Mouse (Mus musculus): ENCODE data around the gene Med4. TPM values are rescaled to one million over a fixed set of nuclear protein-coding genes. Genes with fewer than 3 reads are reported as not detected.

Gene Med4
- 87.6 and 93.7 TPM in 2 replicates for polyA plus RNA-seq (2016; fragmentation: Nextera tagmentation; extraction: Ambion mirVana)

- H3K27ac ChIP-seq (replicated peaks): no peak within 1 kb of the TSS
- under 1% methylated on average over 41 of the region's 41 CpGs for WGBS
- H3K36me3 ChIP-seq: peaks cover 20% of the 10 kb centered on the region
- H3K27me3 ChIP-seq: no peaks in the 10 kb centered on the region; the same call in 1 of the 2 replicates
- H3K4me3 ChIP-seq: peak within 1 kb of the TSS; percentile 92
- peak within 1 kb of the TSS; percentile 91 for H3K9ac ChIP-seq (replicated peaks)
- H3K9me3 ChIP-seq: no peaks in the 10 kb centered on the region
- peak within 1 kb of the TSS; percentile 81 for H3K4me2 ChIP-seq (replicated peaks)
- peaks cover 13% of the 10 kb centered on the region for H3K4me1 ChIP-seq
- ATAC-seq (ENCODE audit: low FRiP score, low read depth): peak; percentile 96
Measured at GRCm38 (mm10) chr14:73509765-73510423, at the start of gene Med4. TSS of gene Med4 (plus strand) at chr14:73510025.

- Histone ChIP-seq H3K9me3 (0 out of 2 replicates have a peak, but pooled peaks cover 3% of the 10 kb centered on the region), H3K27me3 (no peaks in the 10 kb centered on the region), H3K4me3 (no peak overlapping the region), H3K9ac (replicated peaks) (no peak overlapping the region), H3K27ac (replicated peaks) (no peak overlapping the region), H3K4me1 (no peaks in the 10 kb centered on the region), H3K4me2 (replicated peaks) (no peak overlapping the region), H3K36me3 (no peaks in the 10 kb centered on the region)
- ATAC-seq (ENCODE audit: low FRiP score, low read depth): no peak
- 86% methylated on average over 12 of the region's 12 CpGs for WGBS
Measured at GRCm38 (mm10) chr14:73460514-73461134, 49.2 kb upstream of the Med4 start.

- no peak overlapping the region for H3K4me2 ChIP-seq (replicated peaks)
Measured at GRCm38 (mm10) chr14:73462211-73462610, 47.6 kb upstream of the Med4 start.

GRCm38 (mm10) chr14:73467697-73468096 lies 42.1 kb upstream of the Med4 start:
- H3K9me3 ChIP-seq: no peaks in the 10 kb centered on the region
- ATAC-seq (ENCODE audit: low FRiP score, low read depth): no peak
- WGBS: 86% methylated on average over 6 of the region's 6 CpGs
- no peak overlapping the region for H3K27ac ChIP-seq (replicated peaks)
- H3K4me2 ChIP-seq (replicated peaks): no peak overlapping the region
- H3K27me3 ChIP-seq: no peaks in the 10 kb centered on the region
- H3K36me3 ChIP-seq: no peaks in the 10 kb centered on the region
- H3K9ac ChIP-seq (replicated peaks): no peak overlapping the region
- H3K4me1 ChIP-seq: no peaks in the 10 kb centered on the region; the same call in 1 of the 2 replicates
- no peak overlapping the region for H3K4me3 ChIP-seq

More at GRCm38 (mm10) chr14:73462211-73462610, 47.6 kb upstream of the Med4 start:
- H3K36me3 ChIP-seq: no peaks in the 10 kb centered on the region
- H3K27me3 ChIP-seq: no peaks in the 10 kb centered on the region
- 0 out of 2 replicates have a peak, but pooled peaks cover 3% of the 10 kb centered on the region for H3K9me3 ChIP-seq
- no peak overlapping the region for H3K27ac ChIP-seq (replicated peaks)
- H3K4me3 ChIP-seq: no peak overlapping the region
- no peaks in the 10 kb centered on the region for H3K4me1 ChIP-seq
- H3K9ac ChIP-seq (replicated peaks): no peak overlapping the region
- ATAC-seq (ENCODE audit: low FRiP score, low read depth): no peak
- 84% methylated on average over 4 of the region's 4 CpGs for WGBS

GRCm38 (mm10) chr14:73469506-73469905 lies 40.3 kb upstream of the Med4 start:
- no peaks in the 10 kb centered on the region for H3K27me3 ChIP-seq
- 66% methylated on average over 7 of the region's 7 CpGs for WGBS
- H3K9me3 ChIP-seq: no peaks in the 10 kb centered on the region
- H3K4me3 ChIP-seq: no peak overlapping the region
- H3K4me2 ChIP-seq (replicated peaks): no peak overlapping the region
- ATAC-seq (ENCODE audit: low FRiP score, low read depth): no peak
- no peak overlapping the region for H3K27ac ChIP-seq (replicated peaks)
- no peak overlapping the region for H3K9ac ChIP-seq (replicated peaks)
- no peaks in the 10 kb centered on the region for H3K36me3 ChIP-seq
- H3K4me1 ChIP-seq: peaks cover 5% of the 10 kb centered on the region

- Histone ChIP-seq H3K4me1 (peaks cover 6% of the 10 kb centered on the region), H3K27me3 (no peaks in the 10 kb centered on the region), H3K4me3 (no peak overlapping the region), H3K9ac (replicated peaks) (no peak overlapping the region), H3K9me3 (no peaks in the 10 kb centered on the region), H3K27ac (replicated peaks) (no peak overlapping the region), H3K36me3 (no peaks in the 10 kb centered on the region), H3K4me2 (replicated peaks) (no peak overlapping the region)
- no peak for ATAC-seq (ENCODE audit: low FRiP score, low read depth)
- WGBS: 82% methylated on average over 8 of the region's 8 CpGs
Measured at GRCm38 (mm10) chr14:73470593-73470992, 39.2 kb upstream of the Med4 start.

GRCm38 (mm10) chr14:73472205-73472604 lies 37.6 kb upstream of the Med4 start:
- no peak for ATAC-seq (ENCODE audit: low FRiP score, low read depth)
- no peaks in the 10 kb centered on the region for H3K27me3 ChIP-seq
- no peak overlapping the region for H3K4me2 ChIP-seq (replicated peaks)
- H3K27ac ChIP-seq (replicated peaks): no peak overlapping the region
- no peak overlapping the region for H3K9ac ChIP-seq (replicated peaks)
- H3K36me3 ChIP-seq: no peaks in the 10 kb centered on the region
- H3K9me3 ChIP-seq: no peaks in the 10 kb centered on the region
- 77% methylated on average over 7 of the region's 7 CpGs for WGBS
- H3K4me3 ChIP-seq: no peak overlapping the region
- peaks cover 6% of the 10 kb centered on the region for H3K4me1 ChIP-seq

GRCm38 (mm10) chr14:73473670-73474460 lies 36.0 kb upstream of the Med4 start:
- no peaks in the 10 kb centered on the region for H3K27me3 ChIP-seq
- H3K4me3 ChIP-seq: no peak overlapping the region
- H3K9me3 ChIP-seq: no peaks in the 10 kb centered on the region
- WGBS: 68% methylated on average over 3 of the region's 3 CpGs
- no peaks in the 10 kb centered on the region for H3K36me3 ChIP-seq
- H3K4me2 ChIP-seq (replicated peaks): no peak overlapping the region
- H3K9ac ChIP-seq (replicated peaks): no peak overlapping the region
- peaks cover 6% of the 10 kb centered on the region for H3K4me1 ChIP-seq
- no peak for ATAC-seq (ENCODE audit: low FRiP score, low read depth)
- H3K27ac ChIP-seq (replicated peaks): no peak overlapping the region

GRCm38 (mm10) chr14:73474636-73475093 lies 35.2 kb upstream of the Med4 start:
- no peak overlapping the region for H3K9ac ChIP-seq (replicated peaks)
- 33% methylated on average over 7 of the region's 7 CpGs for WGBS
- ATAC-seq (ENCODE audit: low FRiP score, low read depth): peak; percentile 61
- no peak overlapping the region for H3K27ac ChIP-seq (replicated peaks)
- no peaks in the 10 kb centered on the region for H3K27me3 ChIP-seq
- H3K36me3 ChIP-seq: no peaks in the 10 kb centered on the region
- no peak overlapping the region for H3K4me3 ChIP-seq
- H3K9me3 ChIP-seq: no peaks in the 10 kb centered on the region
- H3K4me1 ChIP-seq: peaks cover 6% of the 10 kb centered on the region
- H3K4me2 ChIP-seq (replicated peaks): no peak overlapping the region

- Histone ChIP-seq H3K4me1 (peaks cover 6% of the 10 kb centered on the region), H3K4me3 (no peak overlapping the region), H3K36me3 (no peaks in the 10 kb centered on the region), H3K27me3 (no peaks in the 10 kb centered on the region), H3K27ac (replicated peaks) (no peak overlapping the region), H3K9me3 (no peaks in the 10 kb centered on the region), H3K9ac (replicated peaks) (no peak overlapping the region), H3K4me2 (replicated peaks) (no peak overlapping the region)
- 80% methylated on average over 7 of the region's 7 CpGs for WGBS
- no peak for ATAC-seq (ENCODE audit: low FRiP score, low read depth)
Measured at GRCm38 (mm10) chr14:73475506-73475905, 34.3 kb upstream of the Med4 start.

GRCm38 (mm10) chr14:73476361-73476934 lies 33.4 kb upstream of the Med4 start:
- H3K27ac ChIP-seq (replicated peaks): no peak overlapping the region; the same call in 1 of the 2 replicates
- WGBS: 74% methylated on average over 8 of the region's 8 CpGs
- H3K4me1 ChIP-seq: peaks cover 6% of the 10 kb centered on the region
- no peaks in the 10 kb centered on the region for H3K36me3 ChIP-seq
- no peak overlapping the region for H3K4me3 ChIP-seq
- no peaks in the 10 kb centered on the region for H3K27me3 ChIP-seq
- no peak overlapping the region for H3K9ac ChIP-seq (replicated peaks)
- peak; percentile 76 for ATAC-seq (ENCODE audit: low FRiP score, low read depth)
- no peaks in the 10 kb centered on the region for H3K9me3 ChIP-seq
- no peak overlapping the region for H3K4me2 ChIP-seq (replicated peaks)

All from midbrain, embryonic 12.5 days (tissue).